Mouse (Mus musculus) cerebellum, adult 11-12 months (tissue): Measurements from ENCODE around the gene Cdh22.

ENCODE experiments used
- DNase-seq: peaks from one replicate; pipeline ENCODE4 v3.0.0; 2022

Gene Cdh22

GRCm38 (mm10) chr2:165205486-165205885 is 29.2 kb downstream of the Cdh22 start:
- no peak for DNase-seq

- no peak for DNase-seq
Measured at GRCm38 (mm10) chr2:165204931-165205330, 29.7 kb downstream of the Cdh22 start.

- DNase-seq, result no peak
Measured at GRCm38 (mm10) chr2:165201761-165202751, 32.6 kb downstream of the Cdh22 start.

- no peak for DNase-seq
Measured at GRCm38 (mm10) chr2:165197546-165197945, 37.1 kb downstream of the Cdh22 start.

- no peak for DNase-seq
Measured at GRCm38 (mm10) chr2:165195411-165196182, 39.1 kb downstream of the Cdh22 start.

- no peak for DNase-seq
Measured at GRCm38 (mm10) chr2:165191483-165191882, 43.2 kb downstream of the Cdh22 start.

GRCm38 (mm10) chr2:165189546-165189945 is 45.1 kb downstream of the Cdh22 start:
- DNase-seq, result no peak

- DNase-seq, result no peak
Measured at GRCm38 (mm10) chr2:165187648-165188380, 46.8 kb downstream of the Cdh22 start.

- no peak for DNase-seq
Measured at GRCm38 (mm10) chr2:165184015-165184633, 50.5 kb downstream of the Cdh22 start.

GRCm38 (mm10) chr2:165182085-165182976 is 52.3 kb downstream of the Cdh22 start:
- no peak for DNase-seq

- no peak for DNase-seq
Measured at GRCm38 (mm10) chr2:165179231-165179630, 55.4 kb downstream of the Cdh22 start.

- no peak for DNase-seq
Measured at GRCm38 (mm10) chr2:165176965-165177364, 57.7 kb downstream of the Cdh22 start.

- DNase-seq, result no peak
Measured at GRCm38 (mm10) chr2:165166664-165167435, 67.8 kb downstream of the Cdh22 start.

- DNase-seq, result no peak
Measured at GRCm38 (mm10) chr2:165162221-165162620, 72.4 kb downstream of the Cdh22 start.

- no peak for DNase-seq
Measured at GRCm38 (mm10) chr2:165160466-165160865, 74.2 kb downstream of the Cdh22 start.

GRCm38 (mm10) chr2:165159055-165159688 is 75.5 kb downstream of the Cdh22 start:
- DNase-seq, result no peak

- DNase-seq, result no peak
Measured at GRCm38 (mm10) chr2:165158317-165158716, 76.3 kb downstream of the Cdh22 start.

- DNase-seq, result no peak
Measured at GRCm38 (mm10) chr2:165157900-165158299, 76.8 kb downstream of the Cdh22 start.

- peak; percentile 69 for DNase-seq
Measured at GRCm38 (mm10) chr2:165153006-165153405, 81.6 kb downstream of the Cdh22 start.

- no peak for DNase-seq
Measured at GRCm38 (mm10) chr2:165149741-165150140, 84.9 kb downstream of the Cdh22 start.
